Mouse (Mus musculus): ENCODE results near the gene Keap1. TPM values are rescaled to one million over a fixed set of nuclear protein-coding genes. Genes with fewer than 3 reads are reported as not detected.
"Not testable (repeated sequence)": the region's sequence is repeated elsewhere in the genome, so short reads cannot be mapped to it uniquely, and the experiment has no call there.

Gene Keap1
- polyA plus RNA-seq, 1 experiment, result 25.5 TPM

- Histone ChIP-seq H3K4me3 (ENCODE audit: insufficient read depth, low read depth, low read length) (no peak overlapping the region), H3K4me1 (ENCODE audit: control insufficient read depth, insufficient read depth, insufficient read length, low read length) (no peaks in the 10 kb centered on the region), H3K27ac (replicated peaks; ENCODE audit: low read depth, low read length) (no peak overlapping the region)
These were observed 34.5 kb downstream of the Keap1 start for GRCm38 (mm10) chr9:21204528-21205272.

- H3K4me3 ChIP-seq (ENCODE audit: insufficient read depth, low read depth, low read length), result no peak overlapping the region
- no peaks in the 10 kb centered on the region for H3K4me1 ChIP-seq (ENCODE audit: control insufficient read depth, insufficient read depth, insufficient read length, low read length)
- no peak overlapping the region for H3K27ac ChIP-seq (replicated peaks; ENCODE audit: low read depth, low read length)
These were observed 35.0 kb downstream of the Keap1 start for GRCm38 (mm10) chr9:21204156-21204527.

- no peak overlapping the region for H3K4me3 ChIP-seq (ENCODE audit: insufficient read depth, low read depth, low read length)
- H3K27ac ChIP-seq (replicated peaks; ENCODE audit: low read depth, low read length), result no peak overlapping the region
- no peaks in the 10 kb centered on the region for H3K4me1 ChIP-seq (ENCODE audit: control insufficient read depth, insufficient read depth, insufficient read length, low read length)
These were observed 40.2 kb downstream of the Keap1 start for GRCm38 (mm10) chr9:21198960-21199359.

DNA sequence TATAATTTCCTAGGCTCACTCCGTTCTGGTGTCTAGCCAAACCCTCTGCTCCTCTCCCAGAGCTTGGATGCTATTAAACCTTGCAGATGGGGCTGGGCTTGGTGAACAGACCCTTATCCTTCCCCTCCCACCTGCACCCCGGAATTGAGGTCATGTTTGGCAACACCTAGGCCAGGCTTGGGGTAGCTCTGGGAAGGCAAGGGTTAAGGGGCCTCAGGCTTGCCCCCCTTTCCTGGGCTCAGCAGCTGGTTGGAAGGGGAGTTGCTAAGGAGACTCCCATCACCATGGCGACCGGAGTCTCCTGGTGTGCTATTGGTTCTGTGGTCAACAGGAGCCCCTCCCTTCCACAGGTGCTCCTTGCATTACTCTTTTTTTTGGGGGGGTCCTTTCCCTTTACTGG, 41.2 kb downstream of the Keap1 start:
- Histone ChIP-seq H3K27ac (replicated peaks; ENCODE audit: low read depth, low read length) (no peak overlapping the region), H3K4me3 (ENCODE audit: insufficient read depth, low read depth, low read length) (no peak overlapping the region), H3K4me1 (ENCODE audit: control insufficient read depth, insufficient read depth, insufficient read length, low read length) (no peaks in the 10 kb centered on the region)

- Histone ChIP-seq H3K4me3 (ENCODE audit: insufficient read depth, low read depth, low read length) (no peak overlapping the region), H3K27ac (replicated peaks; ENCODE audit: low read depth, low read length) (no peak overlapping the region), H3K4me1 (ENCODE audit: control insufficient read depth, insufficient read depth, insufficient read length, low read length) (no peaks in the 10 kb centered on the region)
These were observed 42.4 kb downstream of the Keap1 start for GRCm38 (mm10) chr9:21196521-21197433.

DNA sequence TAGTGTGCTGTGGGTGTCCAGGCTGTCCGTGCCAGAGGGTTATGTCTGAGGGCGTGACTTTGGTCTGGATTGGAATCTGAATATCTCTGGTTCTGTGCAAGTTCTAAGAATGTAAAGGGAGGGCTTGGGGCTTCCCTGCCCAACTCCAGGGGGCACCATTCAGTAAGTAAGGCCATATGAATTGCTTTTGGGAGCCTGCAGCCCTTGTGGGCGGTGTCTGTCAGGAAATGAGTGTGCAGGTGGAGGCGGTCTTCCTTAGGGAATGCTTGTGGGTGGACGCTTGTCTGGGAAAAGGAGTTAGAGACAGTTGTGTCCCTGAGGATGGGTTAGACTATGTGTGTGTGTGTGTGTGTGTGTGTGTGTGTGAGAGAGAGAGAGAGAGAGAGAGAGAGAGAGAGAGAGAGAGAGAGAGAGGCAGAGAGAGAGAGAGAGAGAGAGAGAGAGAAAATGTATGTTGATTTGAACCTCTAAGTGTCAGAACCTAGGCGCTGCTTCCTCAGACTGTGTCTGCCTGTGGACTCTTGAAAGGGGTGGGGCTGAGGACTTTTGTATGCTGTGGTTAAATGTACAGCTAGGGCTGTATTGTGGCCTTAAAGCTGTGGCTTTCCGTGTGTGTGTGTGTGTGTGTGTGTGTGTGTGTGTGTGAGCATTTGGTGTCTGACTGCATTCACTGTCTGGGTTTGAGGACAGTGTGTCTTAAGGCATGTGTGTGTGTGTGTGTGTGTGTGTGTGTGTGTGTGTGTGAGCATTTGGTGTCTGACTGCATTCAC, 43.2 kb downstream of the Keap1 start:
- H3K4me1 ChIP-seq (ENCODE audit: control insufficient read depth, insufficient read depth, insufficient read length, low read length); H3K27ac ChIP-seq (replicated peaks; ENCODE audit: low read depth, low read length); H3K4me3 ChIP-seq (ENCODE audit: insufficient read depth, low read depth, low read length): not testable (repeated sequence)

DNA sequence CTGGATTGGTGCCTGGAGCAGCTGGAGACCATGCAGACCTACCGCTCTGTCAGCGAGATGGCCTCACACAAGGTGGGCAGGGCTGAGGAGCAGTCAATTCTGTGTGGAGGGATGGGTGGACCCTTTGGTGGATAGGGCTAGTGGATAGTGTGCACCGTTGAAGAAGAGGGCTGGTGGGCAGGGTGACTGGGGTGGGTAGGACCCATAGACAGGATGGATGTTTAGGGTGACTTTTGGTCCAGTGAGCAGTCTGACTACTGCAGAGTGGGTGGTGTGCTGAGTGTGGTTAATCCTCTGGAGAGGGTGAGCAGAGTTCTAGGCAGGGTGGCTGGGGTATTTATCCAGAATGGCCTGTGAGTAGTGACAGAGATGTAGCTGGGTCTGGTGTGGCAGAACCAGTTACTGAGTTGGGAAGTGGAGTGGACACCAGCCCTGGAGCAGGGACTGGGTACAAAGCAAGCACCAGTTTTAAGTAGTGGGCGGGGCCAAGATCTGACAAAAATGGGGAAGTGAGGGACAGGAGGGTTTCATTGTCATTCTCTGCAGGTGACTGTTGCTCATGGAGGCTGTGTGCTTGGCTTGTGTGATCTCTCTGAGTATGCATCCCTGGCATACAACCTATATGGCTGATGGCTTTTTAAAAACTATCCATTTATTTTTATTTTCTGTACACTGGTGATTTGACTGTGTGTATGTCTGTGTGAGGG, 44.2 kb downstream of the Keap1 start:
- Histone ChIP-seq H3K4me1 (ENCODE audit: control insufficient read depth, insufficient read depth, insufficient read length, low read length) (no peaks in the 10 kb centered on the region), H3K27ac (replicated peaks; ENCODE audit: low read depth, low read length) (no peak overlapping the region), H3K4me3 (ENCODE audit: insufficient read depth, low read depth, low read length) (no peak overlapping the region)

DNA sequence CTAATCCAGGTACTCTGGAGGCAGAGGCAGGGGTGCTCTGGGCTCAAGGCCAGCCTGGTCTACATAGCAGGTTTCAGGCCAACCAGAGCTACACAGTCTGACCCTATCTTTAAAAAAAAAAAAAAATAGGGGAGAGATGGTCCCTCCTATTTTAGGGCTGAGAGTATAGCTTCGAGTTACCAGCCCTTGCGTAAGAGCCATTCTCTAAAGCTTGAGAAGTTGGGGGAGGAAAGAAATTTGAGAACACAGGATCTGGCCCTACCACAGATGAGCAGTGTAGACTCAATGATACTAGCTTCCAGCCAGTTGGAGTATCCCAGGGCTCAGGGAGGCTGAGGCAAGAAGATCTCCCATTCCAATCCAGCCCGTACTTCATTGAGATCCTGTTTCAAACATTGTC, 45.4 kb downstream of the Keap1 start:
- no peak overlapping the region for H3K27ac ChIP-seq (replicated peaks; ENCODE audit: low read depth, low read length)
- no peaks in the 10 kb centered on the region for H3K4me1 ChIP-seq (ENCODE audit: control insufficient read depth, insufficient read depth, insufficient read length, low read length)
- H3K4me3 ChIP-seq (ENCODE audit: insufficient read depth, low read depth, low read length), result no peak overlapping the region

DNA sequence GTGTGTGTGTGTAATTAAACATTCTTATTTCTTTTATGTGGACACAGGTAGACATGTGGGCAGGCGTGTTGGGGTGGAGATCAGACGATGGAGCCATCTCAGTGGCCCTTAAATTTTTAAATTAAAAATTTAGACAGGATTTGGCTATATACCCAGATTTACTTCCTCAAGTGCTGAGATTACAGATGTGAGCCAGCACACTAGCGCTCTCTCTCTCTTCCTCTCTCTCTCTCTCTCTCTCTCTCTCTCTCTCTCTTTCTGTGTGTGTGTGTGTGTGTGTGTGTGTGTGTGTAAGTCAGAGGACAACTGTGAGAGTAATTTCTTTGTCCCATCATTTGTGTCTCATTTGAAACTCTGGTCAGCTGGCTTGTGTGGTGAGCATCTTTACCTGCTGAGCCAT, 48.5 kb downstream of the Keap1 start:
- Histone ChIP-seq H3K4me1 (ENCODE audit: control insufficient read depth, insufficient read depth, insufficient read length, low read length) (peaks cover 3% of the 10 kb centered on the region; the same call in 1 of the 2 replicates), H3K4me3 (ENCODE audit: insufficient read depth, low read depth, low read length) (no peak overlapping the region), H3K27ac (replicated peaks; ENCODE audit: low read depth, low read length) (no peak overlapping the region)

GRCm38 (mm10) chr9:21189905-21190304, 49.3 kb downstream of the Keap1 start:
- no peak overlapping the region for H3K4me3 ChIP-seq (ENCODE audit: insufficient read depth, low read depth, low read length)
- H3K4me1 ChIP-seq (ENCODE audit: control insufficient read depth, insufficient read depth, insufficient read length, low read length), result peaks cover 3% of the 10 kb centered on the region; the same call in 1 of the 2 replicates
- H3K27ac ChIP-seq (replicated peaks; ENCODE audit: low read depth, low read length), result no peak overlapping the region

DNA sequence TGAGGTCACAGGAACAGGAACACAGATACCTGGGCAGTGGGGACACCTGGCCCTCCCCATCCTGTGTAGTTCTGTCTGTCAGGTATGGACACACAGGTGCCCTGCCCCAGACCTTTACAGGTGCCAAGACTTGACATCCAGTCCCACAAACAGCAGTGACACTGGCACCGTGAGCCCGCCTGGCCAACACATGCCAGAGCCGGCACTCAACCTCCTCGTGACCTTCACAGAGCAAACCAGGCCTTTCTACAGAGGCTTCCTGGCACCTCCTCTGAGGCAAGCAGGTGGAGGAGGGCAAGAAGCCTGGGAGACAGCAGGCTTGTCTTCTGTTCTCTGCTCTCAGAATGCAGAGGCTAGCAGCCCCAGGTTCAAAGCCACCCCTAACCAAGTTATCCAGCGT, 53.7 kb downstream of the Keap1 start:
- Histone ChIP-seq H3K27ac (replicated peaks; ENCODE audit: low read depth, low read length) (peak overlapping the region; percentile 92), H3K4me1 (ENCODE audit: control insufficient read depth, insufficient read depth, insufficient read length, low read length) (peaks cover 5% of the 10 kb centered on the region; the same call in 1 of the 2 replicates), H3K4me3 (ENCODE audit: insufficient read depth, low read depth, low read length) (peak overlapping the region; percentile 21; the same call in 1 of the 2 replicates)

GRCm38 (mm10) chr9:21184733-21185132, 54.4 kb downstream of the Keap1 start:
- H3K4me3 ChIP-seq (ENCODE audit: insufficient read depth, low read depth, low read length), result peak overlapping the region; percentile 61
- H3K4me1 ChIP-seq (ENCODE audit: control insufficient read depth, insufficient read depth, insufficient read length, low read length), result peaks cover 5% of the 10 kb centered on the region; the same call in 1 of the 2 replicates
- H3K27ac ChIP-seq (replicated peaks; ENCODE audit: low read depth, low read length), result peak overlapping the region; percentile 92

- H3K27ac ChIP-seq (replicated peaks; ENCODE audit: low read depth, low read length), result no peak overlapping the region
- H3K4me1 ChIP-seq (ENCODE audit: control insufficient read depth, insufficient read depth, insufficient read length, low read length), result peaks cover 5% of the 10 kb centered on the region; the same call in 1 of the 2 replicates
- peak overlapping the region; percentile 61 for H3K4me3 ChIP-seq (ENCODE audit: insufficient read depth, low read depth, low read length)
These were observed 55.2 kb downstream of the Keap1 start for GRCm38 (mm10) chr9:21183905-21184413.

- peaks cover 5% of the 10 kb centered on the region; the same call in 1 of the 2 replicates for H3K4me1 ChIP-seq (ENCODE audit: control insufficient read depth, insufficient read depth, insufficient read length, low read length)
- no peak overlapping the region for H3K27ac ChIP-seq (replicated peaks; ENCODE audit: low read depth, low read length)
- peak overlapping the region; percentile 61; the same call in 1 of the 2 replicates for H3K4me3 ChIP-seq (ENCODE audit: insufficient read depth, low read depth, low read length)
These were observed 55.7 kb downstream of the Keap1 start for GRCm38 (mm10) chr9:21183421-21183820.

Measured in brown adipose tissue, adult 24 weeks (tissue).